ENCODE assay signal across 23 mouse cellular contexts in genomic region chr13:97309411-97309810, GRCm38 (mm10).
A peak's percentile ranks its signal among the peaks of the same experiment; 100 is the strongest.
DNase-seq lines count a peak whose midpoint lies in the region; ATAC-seq and TF ChIP-seq lines count a peak whose summit lies in the region.
"Had no signal": no experiment of that assay in that cellular context is flagged by ENCODE, and none has a peak within 500 bp of the region (broad histone marks: within the 10 kb centered on the region; RNA-seq: fewer than 3 reads in every experiment).

No protein-coding gene starts in this region.

- H3K27ac ChIP-seq in hindbrain, embryonic 10.5 days, result peak overlapping the region; percentile 77
- H3K27ac ChIP-seq in hindbrain, embryonic 14.5 days, result no peak overlapping the region
- peak overlapping the region; percentile 33; the same call in 1 of the 2 replicates for H3K27ac ChIP-seq in stomach, embryonic 14.5 days (ENCODE audit: low read length)
- H3K27ac ChIP-seq in stomach, postnatal 0 days (replicated peaks), result no peak overlapping the region
- H3K27ac ChIP-seq: forebrain, embryonic 13.5 days; hindbrain, embryonic 13.5 days; limb, embryonic 13.5 days; midbrain, embryonic 12.5 days had no signal

- no peak for TF ChIP-seq CTCF in stomach, postnatal 0 days (IDR thresholded peaks at IDR 0.05; ENCODE audit: low read depth)

- ATAC-seq in hindbrain, embryonic 14.5 days (ENCODE audit: low FRiP score), result no peak
- no peak for ATAC-seq in stomach, embryonic 14.5 days (ENCODE audit: insufficient number of reproducible peaks, insufficient read depth, low FRiP score, low read depth)
- no peak for ATAC-seq in stomach, postnatal 0 days (ENCODE audit: low FRiP score, low TSS enrichment)
- ATAC-seq: forebrain, embryonic 13.5 days; intestine, postnatal 0 days had no signal

- TF ChIP-seq EP300 in stomach, postnatal 0 days (optimal IDR thresholded peaks at IDR 0.05), result no peak

- no peak overlapping the region for H3K9ac ChIP-seq in hindbrain, embryonic 14.5 days
- H3K9ac ChIP-seq in stomach, embryonic 14.5 days (replicated peaks; ENCODE audit: low read depth, low read length), result no peak overlapping the region
- H3K9ac ChIP-seq in stomach, postnatal 0 days (ENCODE audit: low read length), result no peak overlapping the region
- H3K9ac ChIP-seq: forebrain, embryonic 13.5 days; hindbrain, embryonic 13.5 days; limb, embryonic 13.5 days; lung, embryonic 15.5 days; midbrain, embryonic 12.5 days had no signal

- peaks cover 9% of the 10 kb centered on the region; the same call in 1 of the 2 replicates for H3K27me3 ChIP-seq in hindbrain, embryonic 10.5 days (ENCODE audit: insufficient read depth, poor library complexity, severe bottlenecking)
- H3K27me3 ChIP-seq in hindbrain, embryonic 14.5 days (ENCODE audit: control insufficient read depth, insufficient read depth, low read length), result no peaks in the 10 kb centered on the region
- H3K27me3 ChIP-seq in stomach, embryonic 14.5 days (ENCODE audit: control insufficient read depth, insufficient read depth, low read length), result no peaks in the 10 kb centered on the region
- H3K27me3 ChIP-seq in stomach, postnatal 0 days (ENCODE audit: control insufficient read depth, insufficient read depth, low read length), result no peaks in the 10 kb centered on the region
- H3K27me3 ChIP-seq: forebrain, embryonic 13.5 days; hindbrain, embryonic 13.5 days; lung, embryonic 15.5 days had no signal

- H3K36me3 ChIP-seq in hindbrain, embryonic 10.5 days, result no peaks in the 10 kb centered on the region
- no peaks in the 10 kb centered on the region for H3K36me3 ChIP-seq in hindbrain, embryonic 14.5 days (replicated peaks; ENCODE audit: control insufficient read depth, insufficient read depth)
- no peaks in the 10 kb centered on the region for H3K36me3 ChIP-seq in stomach, embryonic 14.5 days (ENCODE audit: control insufficient read depth, insufficient read depth, low read length)
- H3K36me3 ChIP-seq in stomach, postnatal 0 days (ENCODE audit: control insufficient read depth, insufficient read depth, low read length), result no peaks in the 10 kb centered on the region
- H3K36me3 ChIP-seq: hindbrain, embryonic 13.5 days; limb, embryonic 13.5 days; lung, embryonic 15.5 days; midbrain, embryonic 12.5 days had no signal

- WGBS in hindbrain, embryonic 10.5 days, result 84% methylated on average over 3 of the region's 3 CpGs
- 82% methylated on average over 3 of the region's 3 CpGs for WGBS in hindbrain, embryonic 14.5 days
- 67% methylated on average over 3 of the region's 3 CpGs for WGBS in stomach, embryonic 14.5 days
- 54% methylated on average over 3 of the region's 3 CpGs for WGBS in stomach, postnatal 0 days

- DNase-seq in hindbrain, embryonic 10.5 days (ENCODE audit: low spot score), result no peak
- no peak for DNase-seq in hindbrain, embryonic 14.5 days (ENCODE audit: low spot score)
- DNase-seq in stomach, postnatal 0 days (ENCODE audit: low spot score), result no peak
- DNase-seq in thymus, postnatal 0 days (ENCODE audit: low spot score), result peak; percentile 83
- peak; percentile 34 for DNase-seq in thymus, postnatal 4 days
- DNase-seq in spleen, adult 12 weeks (ENCODE audit: low spot score), result no peak
- DNase-seq in lung, postnatal 10 days, result no peak
- DNase-seq: adrenal gland, postnatal 25 days; cerebellum, adult 18-20 months; cerebellum, postnatal 10 days; gastrocnemius, postnatal 14 days; heart, postnatal 36 days; lung, postnatal 36 days; right cerebral cortex, postnatal 25 days; spleen, adult 18-20 months had no signal

- H3K4me2 ChIP-seq in hindbrain, embryonic 14.5 days (replicated peaks), result no peak overlapping the region
- no peak overlapping the region for H3K4me2 ChIP-seq in stomach, embryonic 14.5 days (replicated peaks; ENCODE audit: low read depth, low read length)
- no peak overlapping the region for H3K4me2 ChIP-seq in stomach, postnatal 0 days (replicated peaks; ENCODE audit: low read depth)
- H3K4me2 ChIP-seq: forebrain, embryonic 13.5 days; hindbrain, embryonic 13.5 days; limb, embryonic 13.5 days; liver, embryonic 11.5 days; lung, embryonic 15.5 days; midbrain, embryonic 12.5 days had no signal

- H3K4me1 ChIP-seq in hindbrain, embryonic 10.5 days (replicated peaks), result peaks cover 46% of the 10 kb centered on the region
- H3K4me1 ChIP-seq in hindbrain, embryonic 14.5 days (replicated peaks; ENCODE audit: control insufficient read depth, insufficient read depth, low read length), result peaks cover 27% of the 10 kb centered on the region
- H3K4me1 ChIP-seq in stomach, embryonic 14.5 days (ENCODE audit: control insufficient read depth, insufficient read depth, low read length), result peaks cover 10% of the 10 kb centered on the region; the same call in 1 of the 2 replicates
- 0 out of 2 replicates have a peak, but pooled peaks cover 7% of the 10 kb centered on the region for H3K4me1 ChIP-seq in stomach, postnatal 0 days (replicated peaks; ENCODE audit: control insufficient read depth, insufficient read depth)

- no peaks in the 10 kb centered on the region for H3K9me3 ChIP-seq in hindbrain, embryonic 10.5 days
- no peaks in the 10 kb centered on the region for H3K9me3 ChIP-seq in hindbrain, embryonic 14.5 days (ENCODE audit: control insufficient read depth, low read length)
- H3K9me3 ChIP-seq in stomach, embryonic 14.5 days (ENCODE audit: control insufficient read depth, low read depth, low read length), result no peaks in the 10 kb centered on the region
- no peaks in the 10 kb centered on the region for H3K9me3 ChIP-seq in stomach, postnatal 0 days (ENCODE audit: control insufficient read depth, low read length)
- H3K9me3 ChIP-seq: forebrain, embryonic 13.5 days; hindbrain, embryonic 13.5 days; limb, embryonic 13.5 days; lung, embryonic 15.5 days; midbrain, embryonic 12.5 days had no signal

- no peak overlapping the region for H3K4me3 ChIP-seq in hindbrain, embryonic 10.5 days
- H3K4me3 ChIP-seq in hindbrain, embryonic 14.5 days (replicated peaks; ENCODE audit: low read length), result no peak overlapping the region
- H3K4me3 ChIP-seq in stomach, embryonic 14.5 days (ENCODE audit: low read depth, low read length), result no peak overlapping the region
- no peak overlapping the region for H3K4me3 ChIP-seq in stomach, postnatal 0 days (ENCODE audit: low read depth, low read length)
- H3K4me3 ChIP-seq: forebrain, embryonic 13.5 days; hindbrain, embryonic 13.5 days; limb, embryonic 13.5 days; lung, embryonic 15.5 days; midbrain, embryonic 12.5 days had no signal

Comparison
In these comparisons a context has a peak if more than half of its experiments do, and no peak if none do; other contexts are left out.
1. H3K27ac ChIP-seq: peak in hindbrain, embryonic 10.5 days (single experiment) and stomach, embryonic 14.5 days (single experiment); none in hindbrain, embryonic 14.5 days (single experiment) and stomach, postnatal 0 days (single experiment).
2. DNase-seq: peak in thymus, postnatal 0 days (single experiment) and thymus, postnatal 4 days (single experiment); none in hindbrain, embryonic 10.5 days (single experiment), hindbrain, embryonic 14.5 days (single experiment), stomach, postnatal 0 days (single experiment), spleen, adult 12 weeks (single experiment) and lung, postnatal 10 days (single experiment).